Mouse (Mus musculus) CH12.LX (cell line): Measurements from ENCODE around the gene Tcl1b4. TPM values are rescaled to one million over a fixed set of nuclear protein-coding genes. Genes with fewer than 3 reads are reported as not detected.

Source experiments
- DNase-seq: peaks from one replicate; pipeline ENCODE4 v3.0.0-alpha.2; 2013; ENCODE audit errors: extremely low read depth
- H3K27ac ChIP-seq: 2 replicates; pipeline ENCODE4 v1.5.1; 2012; ENCODE audit warnings: low read depth, mild to moderate bottlenecking, control low read depth, moderate library complexity; ENCODE audit not compliant: insufficient read depth
- H3K27me3 ChIP-seq: replicated peaks from 2 replicates; pipeline ENCODE3; 2012; ENCODE audit warnings: inconsistent platforms
- H3K36me3 ChIP-seq, 2 experiments: replicated peaks in 1 of 2; 2 replicates each; pipeline versions ENCODE3 to v1.6.1; 2012; ENCODE audit warnings: inconsistent platforms in 1 of 2, low read length in 1 of 2, mild to moderate bottlenecking in 1 of 2, mixed read lengths in 1 of 2, moderate library complexity in 1 of 2; ENCODE audit not compliant: control insufficient read depth in 1 of 2, insufficient read depth in 1 of 2
- H3K4me1 ChIP-seq, 2 experiments: 2 replicates each; pipeline ENCODE4 v1.6.1; 2012; ENCODE audit warnings: inconsistent platforms in 1 of 2, moderate library complexity in 1 of 2; ENCODE audit not compliant: insufficient read depth in 2 of 2, control insufficient read depth in 1 of 2
- H3K4me2 ChIP-seq: 2 replicates; pipeline ENCODE4 v1.6.1; 2012; ENCODE audit warnings: low read depth, mild to moderate bottlenecking, control low read depth; ENCODE audit not compliant: poor library complexity, insufficient read depth, severe bottlenecking
- H3K4me3 ChIP-seq, 3 experiments: fragments of 150-350 bp in 1 of 3; sonication (generic) in 1 of 3; replicated peaks in 1 of 3; 2 replicates each; pipeline versions ENCODE3 to v1.5.1; 2011 to 2012; ENCODE audit warnings: low read depth in 2 of 3, low read length in 2 of 3, mild to moderate bottlenecking in 2 of 3, moderate library complexity in 2 of 3, control low read depth in 1 of 3, improper control_type of control experiment in 1 of 3, inconsistent platforms in 1 of 3, mixed read lengths in 1 of 3; ENCODE audit not compliant: poor library complexity in 1 of 3
- H3K79me2 ChIP-seq: replicated peaks from 2 replicates; pipeline ENCODE4 v1.6.1; 2012; ENCODE audit warnings: mild to moderate bottlenecking, moderate library complexity; ENCODE audit not compliant: control insufficient read depth, poor library complexity, insufficient read depth, severe bottlenecking; ENCODE audit errors: extremely low read depth
- H3K9ac ChIP-seq: 2 replicates; pipeline ENCODE4 v1.6.1; 2012; ENCODE audit warnings: low read depth, mild to moderate bottlenecking, control low read depth, moderate library complexity; ENCODE audit not compliant: insufficient read depth
- H3K9me3 ChIP-seq: replicated peaks from 2 replicates; pipeline ENCODE3; 2012; ENCODE audit warnings: low read length, inconsistent platforms, mixed read lengths
- BHLHE40 ChIP-seq: IDR thresholded peaks from 2 replicates; pipeline ENCODE4 v1.6.1; 2011; ENCODE audit warnings: mild to moderate bottlenecking, low read depth, low read length, improper control_type of control experiment
- CHD1 ChIP-seq: IDR thresholded peaks from 2 replicates; pipeline ENCODE4 v1.6.1; 2012; ENCODE audit warnings: low read depth, low read length, improper control_type of control experiment, inconsistent platforms
- CHD2 ChIP-seq: IDR thresholded peaks from 2 replicates; pipeline ENCODE4 v1.6.1; 2011; ENCODE audit warnings: low read length, improper control_type of control experiment
- CTCF ChIP-seq, 2 experiments: IDR thresholded peaks in 1 of 2; conservative IDR thresholded peaks in 1 of 2; 2 replicates each; pipeline ENCODE4 v1.5.1; 2011 to 2012; ENCODE audit warnings: low read depth in 2 of 2, low read length in 2 of 2, improper control_type of control experiment in 1 of 2, inconsistent platforms in 1 of 2, mild to moderate bottlenecking in 1 of 2, moderate library complexity in 1 of 2
- ETS1 ChIP-seq: conservative IDR thresholded peaks from 2 replicates; pipeline ENCODE4 v1.6.1; 2012; ENCODE audit warnings: low read depth, mild to moderate bottlenecking, inconsistent platforms, low read length, improper control_type of control experiment, moderate library complexity
- KAT2A ChIP-seq: IDR thresholded peaks from 2 replicates; pipeline ENCODE4 v1.6.1; 2012; ENCODE audit warnings: low read length, improper control_type of control experiment, inconsistent platforms; ENCODE audit not compliant: insufficient replicate concordance
- MAX ChIP-seq: IDR thresholded peaks from 2 replicates; pipeline ENCODE4 v1.6.1; 2011; ENCODE audit warnings: low read length, improper control_type of control experiment
- MAZ ChIP-seq: IDR thresholded peaks from 2 replicates; pipeline ENCODE4 v1.6.1; 2012; ENCODE audit warnings: low read depth, mild to moderate bottlenecking, inconsistent platforms, low read length, improper control_type of control experiment, moderate library complexity
- MXI1 ChIP-seq: IDR thresholded peaks from 2 replicates; pipeline ENCODE4 v1.6.1; 2011; ENCODE audit warnings: mild to moderate bottlenecking, low read depth, low read length, improper control_type of control experiment
- MYC ChIP-seq: IDR thresholded peaks from 2 replicates; pipeline ENCODE4 v1.6.1; 2011; ENCODE audit warnings: low read depth, mild to moderate bottlenecking, improper control_type of control experiment, low read length
- NRF1 ChIP-seq: IDR thresholded peaks from 2 replicates; pipeline ENCODE4 v1.6.1; 2014; ENCODE audit warnings: low read depth, mild to moderate bottlenecking, inconsistent platforms, low read length, improper control_type of control experiment, moderate library complexity
- PAX5 ChIP-seq: IDR thresholded peaks from 2 replicates; pipeline ENCODE4 v1.6.1; 2012; ENCODE audit warnings: low read length, inconsistent platforms, mixed read lengths
- POLR2A ChIP-seq: IDR thresholded peaks from 2 replicates; pipeline ENCODE4 v1.6.1; 2011; ENCODE audit warnings: low read depth, mild to moderate bottlenecking, improper control_type of control experiment, low read length
- POLR2AphosphoS2 ChIP-seq: IDR thresholded peaks from 2 replicates; pipeline ENCODE4 v1.6.1; 2011; ENCODE audit warnings: low read depth, low read length, improper control_type of control experiment
- RAD21 ChIP-seq: IDR thresholded peaks from 2 replicates; pipeline ENCODE4 v1.6.1; 2011; ENCODE audit warnings: low read depth, mild to moderate bottlenecking, low read length, improper control_type of control experiment, moderate library complexity
- RCOR1 ChIP-seq: conservative IDR thresholded peaks from 2 replicates; pipeline ENCODE4 v1.6.1; 2012; ENCODE audit warnings: low read depth, mild to moderate bottlenecking, inconsistent platforms, low read length, improper control_type of control experiment
- TBP ChIP-seq: conservative IDR thresholded peaks from 2 replicates; pipeline ENCODE4 v1.6.1; 2011; ENCODE audit warnings: low read depth, low read length, improper control_type of control experiment
- TCF12 ChIP-seq: IDR thresholded peaks from 2 replicates; pipeline ENCODE4 v1.6.1; 2014; ENCODE audit warnings: low read depth, mild to moderate bottlenecking, inconsistent platforms, low read length, improper control_type of control experiment
- UBTF ChIP-seq: IDR thresholded peaks from 2 replicates; pipeline ENCODE4 v1.6.1; 2012; ENCODE audit warnings: low read depth, mild to moderate bottlenecking, inconsistent platforms, low read length, improper control_type of control experiment, moderate library complexity
- ZC3H11A ChIP-seq: IDR thresholded peaks from 2 replicates; pipeline ENCODE4 v1.6.1; 2012; ENCODE audit warnings: low read depth, mild to moderate bottlenecking, inconsistent platforms, low read length, improper control_type of control experiment
- ZMIZ1 ChIP-seq: IDR thresholded peaks from 2 replicates; pipeline ENCODE4 v1.6.1; 2012; ENCODE audit warnings: low read depth, mild to moderate bottlenecking, inconsistent platforms, low read length, improper control_type of control experiment
- ZNF384 ChIP-seq: IDR thresholded peaks from 2 replicates; pipeline ENCODE4 v1.6.1; 2012; ENCODE audit warnings: low read depth, low read length, improper control_type of control experiment, inconsistent platforms
- dilution Hi-C: fragments of 300-500 bp; cut with MboI; formaldehyde crosslinking; loops from 2 replicates; pipeline ENCODE4 v1.14.3; 2020; ENCODE audit warnings: low sequenced_read_pairs; ENCODE audit not compliant: extremely low pct_unique_long_range_greater_than_20kb, extremely low pct_ligation_motif_present
- in situ Hi-C: fragments of 300-500 bp; cut with MboI; formaldehyde crosslinking; loops from 3 replicates; pipeline ENCODE4 v1.14.3; 2019; ENCODE audit warnings: low sequenced_read_pairs, low pct_ligation_motif_present, low pct_unique_long_range_greater_than_20kb, mixed read lengths
- polyA plus RNA-seq: library from polyadenylated mRNA; unstranded; fragments of >175 nt; gene quantifications from 2 replicates; pipeline ENCODE4 v1.2.1, GENCODE M21; 2012; ENCODE audit warnings: low read depth; ENCODE audit not compliant: insufficient read length
- total RNA-seq, 2 experiments: library from RNA; depleted of rRNA; stranded (reverse); fragments of 300-350 nt in 1 of 2; fragments of >200 nt in 1 of 2; gene quantifications; 2 replicates each; pipeline ENCODE4 v1.2.3; 2012 to 2014

Tcl1b4 gene
- total and polyA plus RNA-seq, 3 experiments, result not detected

DNA sequence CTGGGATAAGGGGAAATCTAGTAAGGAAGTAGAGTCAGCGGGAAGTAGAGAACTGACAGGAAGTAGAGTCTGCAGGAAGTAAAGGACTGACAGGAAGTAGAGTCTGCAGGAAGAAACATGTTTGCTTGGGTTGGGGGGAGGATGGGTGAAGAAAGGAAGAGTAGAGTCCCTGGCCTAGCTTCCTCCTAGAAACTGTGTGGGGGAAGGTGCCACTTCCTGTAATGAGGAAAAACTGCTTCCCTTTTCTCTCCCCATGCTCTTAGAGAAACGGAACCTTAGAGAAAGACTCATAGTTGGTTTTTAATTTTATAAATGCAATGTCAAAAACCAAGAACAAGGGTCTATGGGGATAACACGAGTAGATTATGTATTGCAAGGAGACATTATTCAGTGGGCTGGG lies 33.3 kb downstream of the Tcl1b4 start:
- H3K9ac ChIP-seq, result no peak overlapping the region
- in situ Hi-C loops (no loop called here), dilution Hi-C loops (no loop called here)
- no peaks in the 10 kb centered on the region for H3K36me3 ChIP-seq
- peaks cover 28% of the 10 kb centered on the region for H3K27me3 ChIP-seq
- H3K4me1 ChIP-seq, result no peaks in the 10 kb centered on the region
- H3K79me2 ChIP-seq, result no peaks in the 10 kb centered on the region
- H3K4me2 ChIP-seq, result no peak overlapping the region
- no peak for DNase-seq
- TF ChIP-seq BHLHE40 (no peak), POLR2AphosphoS2 (no peak), MAX (no peak), POLR2A (no peak), KAT2A (no peak), MXI1 (no peak), RCOR1 (no peak), MYC (no peak)
- no peak overlapping the region for H3K4me3 ChIP-seq
- H3K27ac ChIP-seq, result no peak overlapping the region
- peaks cover 1% of the 10 kb centered on the region for H3K9me3 ChIP-seq

DNA sequence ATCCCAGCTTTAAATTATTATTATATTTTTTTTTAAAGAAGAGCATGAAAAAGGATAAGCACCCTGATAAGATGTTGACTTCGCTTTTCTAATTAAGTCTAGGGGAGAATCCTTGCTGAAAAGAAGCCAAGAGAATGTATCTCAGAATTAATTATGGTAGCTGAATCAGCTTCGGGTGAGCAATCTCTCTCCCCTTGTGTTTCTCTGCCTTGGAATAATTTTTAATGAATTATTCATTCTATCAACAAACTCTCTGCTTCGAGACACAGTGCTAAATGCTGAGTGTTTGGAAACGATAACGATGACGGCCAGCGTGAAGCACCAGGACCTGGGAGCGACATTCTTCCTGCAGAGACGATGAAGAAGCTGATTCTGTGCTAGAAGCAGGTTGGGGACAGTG lies 37.3 kb downstream of the Tcl1b4 start:
- H3K9ac ChIP-seq, result no peak overlapping the region
- no peak for DNase-seq
- peaks cover 2% of the 10 kb centered on the region for H3K9me3 ChIP-seq
- no peak for TF ChIP-seq UBTF
- no peak for TF ChIP-seq MAZ
- no peak for TF ChIP-seq CHD1
- no peak for TF ChIP-seq MXI1
- TF ChIP-seq TCF12, result no peak
- TF ChIP-seq PAX5, result no peak
- TF ChIP-seq CHD2, result no peak
- no peak for TF ChIP-seq POLR2AphosphoS2
- no peak for TF ChIP-seq ZNF384
- no peak for TF ChIP-seq TBP
- no peak for TF ChIP-seq ZMIZ1
- no peak for TF ChIP-seq CTCF (conservative IDR thresholded peaks at IDR 0.05 in 1 of 2, IDR thresholded peaks at IDR 0.05 in 1 of 2; ENCODE audit: low read depth in 2 of 2, low read length in 2 of 2)
- no peak for TF ChIP-seq RAD21
- no peak for TF ChIP-seq NRF1
- no peak for TF ChIP-seq ZC3H11A
- TF ChIP-seq ETS1, result no peak
- peaks cover 20% of the 10 kb centered on the region for H3K27me3 ChIP-seq
- no peaks in the 10 kb centered on the region for H3K36me3 ChIP-seq
- no peak overlapping the region for H3K4me2 ChIP-seq
- H3K79me2 ChIP-seq, result no peaks in the 10 kb centered on the region
- H3K4me1 ChIP-seq, result no peaks in the 10 kb centered on the region
- H3K27ac ChIP-seq, result no peak overlapping the region
- dilution Hi-C loops, result no loop called here
- H3K4me3 ChIP-seq, result no peak overlapping the region
- in situ Hi-C loops, result no loop called here
